Mouse (Mus musculus): Measurements from ENCODE around the gene Olfr1283. TPM values are rescaled to one million over a fixed set of nuclear protein-coding genes. Genes with fewer than 3 reads are reported as not detected.
"Not testable (repeated sequence)": the region's sequence is repeated elsewhere in the genome, so short reads cannot be mapped to it uniquely, and the experiment has no call there.

The Olfr1283 gene
- not detected for total RNA-seq (2021)
- long read RNA-seq, experiment 1, result 0 reads
- long read RNA-seq, experiment 2, result 0 reads

- DNase-seq (ENCODE audit: low spot score in 2 of 2), result no peak
Observed at GRCm38 (mm10) chr2:111366490-111366889, at the start of gene Olfr1283. Olfr1283 (plus strand) TSS chr2:111366790.

GRCm38 (mm10) chr2:111326220-111326619, 40.4 kb upstream of the Olfr1283 start, which contains the start of gene Olfr1281:
Olfr1281 (plus strand) TSS chr2:111326520.
- no peak for DNase-seq (ENCODE audit: low spot score in 2 of 2)

GRCm38 (mm10) chr2:111333721-111334120, 32.9 kb upstream of the Olfr1283 start:
- DNase-seq (ENCODE audit: low spot score in 2 of 2), result not testable (repeated sequence)

GRCm38 (mm10) chr2:111335976-111336375, 30.6 kb upstream of the Olfr1283 start, which contains the start of gene Olfr1282:
Olfr1282 (minus strand) TSS chr2:111336076.
- no peak for DNase-seq (ENCODE audit: low spot score in 2 of 2)

GRCm38 (mm10) chr2:111375222-111375621, 8.6 kb downstream of the Olfr1283 start, which contains the start of gene Olfr1284:
Olfr1284 (plus strand) TSS chr2:111375522.
- no peak for DNase-seq (ENCODE audit: low spot score in 2 of 2)

Other genes with a start within 250 kb of the Olfr1283 start
- gene Gm15130, start 213.9 kb upstream of the Olfr1283 start, total RNA-seq (2021), result not detected
- not detected for gene 4930430A15Rik, start 137.2 kb upstream of the Olfr1283 start, total RNA-seq (2021)
- not detected for gene Olfr1275, start 131.5 kb upstream of the Olfr1283 start, total RNA-seq (2021)
- not detected for gene Olfr1276, start 112.3 kb upstream of the Olfr1283 start, total RNA-seq (2021)
- not detected for gene Olfr1277, start 92.7 kb upstream of the Olfr1283 start, total RNA-seq (2021)
- gene Olfr1278, start 76.7 kb upstream of the Olfr1283 start, total RNA-seq (2021), result not detected
- not detected for gene Olfr1279, start 66.2 kb upstream of the Olfr1283 start, total RNA-seq (2021)
- gene Olfr1280, start 52.8 kb upstream of the Olfr1283 start, total RNA-seq (2021), result not detected
- gene Olfr1281, start 40.3 kb upstream of the Olfr1283 start, total RNA-seq (2021), result not detected
- gene Olfr1282, start 30.7 kb upstream of the Olfr1283 start, total RNA-seq (2021), result not detected
- not detected for gene Olfr1284, start 8.7 kb downstream of the Olfr1283 start, total RNA-seq (2021)
- not detected for gene Olfr1286, start 56.3 kb downstream of the Olfr1283 start, total RNA-seq (2021)
- gene Olfr1287, start 82.4 kb downstream of the Olfr1283 start, total RNA-seq (2021), result not detected
- gene Olfr1288, start 107.3 kb downstream of the Olfr1283 start, total RNA-seq (2021), result not detected
- not detected for gene Olfr1289, start 114.0 kb downstream of the Olfr1283 start, total RNA-seq (2021)
- gene Olfr1290, start 127.0 kb downstream of the Olfr1283 start, total RNA-seq (2021), result not detected
- not detected for gene Olfr1291-ps1, start 130.4 kb downstream of the Olfr1283 start, total RNA-seq (2021)
- gene Olfr1293-ps, start 158.4 kb downstream of the Olfr1283 start, total RNA-seq (2021), result not detected
- not detected for gene Olfr1294, start 173.5 kb downstream of the Olfr1283 start, total RNA-seq (2021)
- not detected for gene Olfr1295, start 202.9 kb downstream of the Olfr1283 start, total RNA-seq (2021)

Measured in gastrocnemius, postnatal 4 days (tissue).